Mouse (Mus musculus) thymus, adult 18-20 months (tissue): ENCODE data around the gene Anapc16.

Experiments
- DNase-seq, 2 experiments: peaks; one replicate each; pipeline ENCODE4 v3.0.0; 2022; ENCODE audit warnings: mixed read lengths in 2 of 2

Anapc16 gene

GRCm38 (mm10) chr10:59969821-59970449 is 33.0 kb downstream of the Anapc16 start:
- DNase-seq = peak; percentile 63 to 80

- DNase-seq = no peak
Observed at GRCm38 (mm10) chr10:59967309-59967942, 35.5 kb downstream of the Anapc16 start.

GRCm38 (mm10) chr10:59966743-59967142 is 36.2 kb downstream of the Anapc16 start:
- DNase-seq = no peak

- DNase-seq = no peak
Observed at GRCm38 (mm10) chr10:59965788-59966187, 37.1 kb downstream of the Anapc16 start.

GRCm38 (mm10) chr10:59965362-59965695 is 37.6 kb downstream of the Anapc16 start:
- DNase-seq = no peak

GRCm38 (mm10) chr10:59964504-59965361 is 38.2 kb downstream of the Anapc16 start:
- DNase-seq = peak in 1 of 2 experiments; percentile 66

- peak in 1 of 2 experiments; percentile 51 for DNase-seq
Observed at GRCm38 (mm10) chr10:59963609-59964008, 39.3 kb downstream of the Anapc16 start.

- DNase-seq = no peak
Observed at GRCm38 (mm10) chr10:59959517-59959916, 43.4 kb downstream of the Anapc16 start.

GRCm38 (mm10) chr10:59958458-59958857 is 44.5 kb downstream of the Anapc16 start:
- DNase-seq = peak in 1 of 2 experiments; percentile 46

- DNase-seq = peak in 1 of 2 experiments; percentile 63
Observed at GRCm38 (mm10) chr10:59957171-59958149, 45.5 kb downstream of the Anapc16 start.

GRCm38 (mm10) chr10:59956681-59957080 is 46.3 kb downstream of the Anapc16 start:
- no peak for DNase-seq

GRCm38 (mm10) chr10:59953564-59954039 is 49.3 kb downstream of the Anapc16 start:
- DNase-seq = no peak

- peak in 1 of 2 experiments; percentile 42 for DNase-seq
Observed at GRCm38 (mm10) chr10:59952781-59953563, 50.0 kb downstream of the Anapc16 start.

- DNase-seq = peak in 1 of 2 experiments; percentile 59
Observed at GRCm38 (mm10) chr10:59952152-59952780, 50.7 kb downstream of the Anapc16 start.

GRCm38 (mm10) chr10:59951211-59952151 is 51.5 kb downstream of the Anapc16 start, which contains the start of gene Ddit4:
Ddit4 (minus strand) TSS chr10:59951834.
- DNase-seq = peak; percentile 100

GRCm38 (mm10) chr10:59950716-59951191 is 52.2 kb downstream of the Anapc16 start:
- DNase-seq = peak; percentile 86 to 91

GRCm38 (mm10) chr10:59949783-59950605 is 52.9 kb downstream of the Anapc16 start:
- DNase-seq = peak in 1 of 2 experiments; percentile 63

GRCm38 (mm10) chr10:59949255-59949648 is 53.7 kb downstream of the Anapc16 start:
- no peak for DNase-seq
